9 mouse cellular contexts compared by ENCODE assay signal in genomic region chr14:77783217-77783616, GRCm38 (mm10).
A peak's percentile ranks its signal among the peaks of the same experiment; 100 is the strongest.
DNase-seq lines count a peak whose midpoint lies in the region; TF ChIP-seq lines count a peak whose summit lies in the region.
"Had no signal": no experiment of that assay in that cellular context is flagged by ENCODE, and none has a peak within 500 bp of the region (broad histone marks: within the 10 kb centered on the region; RNA-seq: fewer than 3 reads in every experiment).

No protein-coding gene starts in this region.

- no peak for TF ChIP-seq POLR2A in liver, adult 2 months (IDR thresholded peaks at IDR 0.05; ENCODE audit: extremely low read depth, insufficient read depth, low read length)
- TF ChIP-seq POLR2A in bone marrow macrophage, adult 2 months (IDR thresholded peaks at IDR 0.05; ENCODE audit: borderline replicate concordance, low read depth, low read length) = no peak

- H3K79me2 ChIP-seq in liver, adult 2 months (ENCODE audit: control insufficient read depth, insufficient read depth, low read length) = no peaks in the 10 kb centered on the region

- peak; percentile 39; the same call in 1 of the 2 replicates for TF ChIP-seq CTCF in liver, adult 2 months (IDR thresholded peaks at IDR 0.05; ENCODE audit: low read depth, low read length)
- 0 out of 2 replicates have a peak, but pooled peaks have one; percentile 16 for TF ChIP-seq CTCF in bone marrow macrophage, adult 2 months (IDR thresholded peaks at IDR 0.05; ENCODE audit: low read depth, low read length)

- H3K4me3 ChIP-seq in liver, adult 2 months (ENCODE audit: insufficient read depth, low read depth, low read length) = no peak overlapping the region
- no peak overlapping the region for H3K4me3 ChIP-seq in bone marrow macrophage, adult 2 months (ENCODE audit: insufficient read depth, low read length)
- H3K4me3 ChIP-seq in limb, embryonic 10.5 days = no peak overlapping the region
- H3K4me3 ChIP-seq: megakaryocyte, embryonic 14.5 days had no signal

- H3K9ac ChIP-seq in liver, adult 2 months (ENCODE audit: low read depth, low read length) = no peak overlapping the region

- no peaks in the 10 kb centered on the region for H3K27me3 ChIP-seq in liver, adult 2 months (ENCODE audit: control insufficient read depth, insufficient read depth, low read length)
- no peaks in the 10 kb centered on the region for H3K27me3 ChIP-seq in limb, embryonic 10.5 days (ENCODE audit: low read depth, poor library complexity, severe bottlenecking)

- no peaks in the 10 kb centered on the region for H3K9me3 ChIP-seq in limb, embryonic 10.5 days (replicated peaks)

- no peak overlapping the region for H3K27ac ChIP-seq in liver, adult 2 months (replicated peaks; ENCODE audit: insufficient read depth, low read depth, low read length)
- H3K27ac ChIP-seq in bone marrow macrophage, adult 2 months (ENCODE audit: insufficient read depth, low read depth, low read length) = no peak overlapping the region
- no peak overlapping the region for H3K27ac ChIP-seq in limb, embryonic 10.5 days

- no peaks in the 10 kb centered on the region for H3K36me3 ChIP-seq in liver, adult 2 months (ENCODE audit: control insufficient read depth, insufficient read depth, low read length)
- no peaks in the 10 kb centered on the region for H3K36me3 ChIP-seq in limb, embryonic 10.5 days

- peak; percentile 12 to 38 for DNase-seq in adrenal gland, adult 18-20 months (ENCODE audit: low spot score in 2 of 2)
- DNase-seq in adrenal gland, adult 8-10 months = no peak
- peak; percentile 1 for DNase-seq in liver, adult 2 months (ENCODE audit: extremely low read depth, low read depth, low spot score)
- DNase-seq in liver = no peak
- DNase-seq in thymus, postnatal 0 days (ENCODE audit: low spot score) = peak; percentile 73
- DNase-seq in limb, embryonic 10.5 days (ENCODE audit: low spot score) = no peak
- no peak for DNase-seq in frontal cortex, postnatal 36 days (ENCODE audit: low spot score in 2 of 2)

- no peaks in the 10 kb centered on the region for H3K4me1 ChIP-seq in liver, adult 2 months (ENCODE audit: control insufficient read depth, insufficient read depth, low read length)
- no peaks in the 10 kb centered on the region for H3K4me1 ChIP-seq in bone marrow macrophage, adult 2 months (ENCODE audit: control insufficient read depth, insufficient read depth, low read length)
- H3K4me1 ChIP-seq in limb, embryonic 10.5 days = no peaks in the 10 kb centered on the region; the same call in 1 of the 2 replicates

Comparison
In these comparisons a context has a peak if more than half of its experiments do, and no peak if none do; other contexts are left out.
1. DNase-seq: peak in adrenal gland, adult 18-20 months (2 of 2), liver, adult 2 months (single experiment) and thymus, postnatal 0 days (single experiment); none in adrenal gland, adult 8-10 months (single experiment), liver (single experiment), limb, embryonic 10.5 days (single experiment) and frontal cortex, postnatal 36 days (0 of 2).